Mouse (Mus musculus) embryonic facial prominence, embryonic 14.5 days (tissue): ENCODE measurements around the gene Sirt2. TPM values are rescaled to one million over a fixed set of nuclear protein-coding genes. Genes with fewer than 3 reads are reported as not detected.

ENCODE experiments used
- ATAC-seq: fragments of 200-750 bp; cut with Nextera tagmentation; 2 replicates; pipeline ENCODE4 v1.8.0; 2017; ENCODE audit warnings: low read depth, moderate number of reproducible peaks, moderate TSS enrichment
- DNase-seq: peaks from one replicate; pipeline ENCODE4 v3.0.0-alpha.2; 2015; ENCODE audit warnings: low spot score
- H3K27ac ChIP-seq: fragments of 300-500 bp; sonication (generic); replicated peaks from 2 replicates; pipeline ENCODE4 v1.5.1; 2014; ENCODE audit warnings: low read depth, mild to moderate bottlenecking, low read length, moderate library complexity
- H3K27me3 ChIP-seq: fragments of 300-500 bp; sonication (generic); replicated peaks from 2 replicates; pipeline ENCODE4 v1.6.1; 2014; ENCODE audit warnings: low read length; ENCODE audit not compliant: control insufficient read depth, insufficient read depth
- H3K36me3 ChIP-seq: fragments of 300-500 bp; sonication (generic); 2 replicates; pipeline ENCODE4 v1.6.1; 2014; ENCODE audit warnings: low read length, mixed read lengths; ENCODE audit not compliant: control insufficient read depth, insufficient read depth
- H3K4me1 ChIP-seq: fragments of 300-500 bp; sonication (generic); 2 replicates; pipeline ENCODE4 v1.6.1; 2014; ENCODE audit warnings: antibody characterized with exemption, low read length; ENCODE audit not compliant: control insufficient read depth, insufficient read depth
- H3K4me2 ChIP-seq: fragments of 300-500 bp; sonication (generic); 2 replicates; pipeline ENCODE4 v1.6.1; 2014; ENCODE audit warnings: low read depth, mild to moderate bottlenecking, low read length, moderate library complexity, mixed read lengths
- H3K4me3 ChIP-seq: fragments of 300-500 bp; sonication (generic); 2 replicates; pipeline ENCODE4 v1.5.1; 2014; ENCODE audit warnings: low read depth, mild to moderate bottlenecking, low read length
- H3K9ac ChIP-seq: fragments of 300-500 bp; sonication (generic); 2 replicates; pipeline ENCODE4 v1.6.1; 2014; ENCODE audit warnings: low read depth, mild to moderate bottlenecking, low read length, moderate library complexity, mixed read lengths
- H3K9me3 ChIP-seq: fragments of 300-500 bp; sonication (generic); 2 replicates; pipeline ENCODE4 v1.6.1; 2016; ENCODE audit warnings: low read length; ENCODE audit not compliant: control insufficient read depth
- WGBS: fragments of 180-500 bp; shearing (Covaris S2); extraction: QIAGEN DNeasy Blood & Tissue Kit; methylation state at CpG from one replicate; pipeline ENCODE4 v1.1.7; 2014; 5-methylcytosine and 5-hydroxymethylcytosine counted together
- polyA plus RNA-seq: library from polyadenylated mRNA; unstranded; fragments of >200 nt; fragmentation: Nextera tagmentation; extraction: Ambion mirVana; gene quantifications from 2 replicates; pipeline ENCODE4 v1.2.1, GENCODE M21; 2014

The Sirt2 gene
- polyA plus RNA-seq, 1 experiment from 2014 or later: 76.8 TPM

DNA sequence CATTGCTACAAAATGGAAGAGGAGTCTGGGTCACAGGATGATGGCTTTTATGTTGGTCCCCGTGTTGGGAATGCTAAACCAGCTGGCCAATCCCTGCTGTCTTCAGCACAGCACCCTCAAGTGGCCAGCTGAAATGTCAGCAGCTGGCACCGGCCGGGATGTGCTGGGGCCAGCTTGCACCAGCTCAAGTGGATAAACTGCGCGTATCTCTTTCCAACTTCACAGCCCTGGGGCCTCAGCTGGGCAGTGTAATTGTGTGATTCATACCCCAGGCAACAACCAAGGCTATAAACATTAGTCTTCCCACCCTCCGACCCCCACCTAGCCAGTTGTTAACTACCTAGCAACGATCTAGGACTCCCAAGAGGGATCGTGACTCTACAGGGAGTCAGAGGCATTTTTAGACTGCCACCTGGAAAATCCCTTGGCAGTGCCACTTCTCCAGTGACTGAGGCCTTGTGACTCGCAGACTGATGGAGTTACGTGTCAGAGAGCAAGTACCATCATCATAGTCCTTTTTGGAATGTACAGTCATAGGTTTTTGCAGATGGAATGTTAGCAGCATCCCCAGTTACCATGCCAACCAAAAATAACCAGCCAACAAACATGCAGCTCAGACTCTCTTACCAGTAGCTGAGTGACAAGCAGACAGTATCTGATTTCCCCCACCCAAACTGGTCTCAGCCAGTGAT lies 38.7 kb upstream of the Sirt2 start:
- DNase-seq (peak; percentile 22), ATAC-seq (no peak)
- no peak overlapping the region for H3K9ac ChIP-seq
- H3K4me2 ChIP-seq: no peak overlapping the region
- H3K36me3 ChIP-seq: peaks cover 20% of the 10 kb centered on the region
- no peak overlapping the region for H3K4me3 ChIP-seq
- no peak overlapping the region for H3K27ac ChIP-seq
- H3K4me1 ChIP-seq: 0 out of 2 replicates have a peak, but pooled peaks cover 5% of the 10 kb centered on the region
- H3K9me3 ChIP-seq: peaks cover 5% of the 10 kb centered on the region
- no peaks in the 10 kb centered on the region for H3K27me3 ChIP-seq
- 68% methylated on average over 10 of the region's 10 CpGs for WGBS

DNA sequence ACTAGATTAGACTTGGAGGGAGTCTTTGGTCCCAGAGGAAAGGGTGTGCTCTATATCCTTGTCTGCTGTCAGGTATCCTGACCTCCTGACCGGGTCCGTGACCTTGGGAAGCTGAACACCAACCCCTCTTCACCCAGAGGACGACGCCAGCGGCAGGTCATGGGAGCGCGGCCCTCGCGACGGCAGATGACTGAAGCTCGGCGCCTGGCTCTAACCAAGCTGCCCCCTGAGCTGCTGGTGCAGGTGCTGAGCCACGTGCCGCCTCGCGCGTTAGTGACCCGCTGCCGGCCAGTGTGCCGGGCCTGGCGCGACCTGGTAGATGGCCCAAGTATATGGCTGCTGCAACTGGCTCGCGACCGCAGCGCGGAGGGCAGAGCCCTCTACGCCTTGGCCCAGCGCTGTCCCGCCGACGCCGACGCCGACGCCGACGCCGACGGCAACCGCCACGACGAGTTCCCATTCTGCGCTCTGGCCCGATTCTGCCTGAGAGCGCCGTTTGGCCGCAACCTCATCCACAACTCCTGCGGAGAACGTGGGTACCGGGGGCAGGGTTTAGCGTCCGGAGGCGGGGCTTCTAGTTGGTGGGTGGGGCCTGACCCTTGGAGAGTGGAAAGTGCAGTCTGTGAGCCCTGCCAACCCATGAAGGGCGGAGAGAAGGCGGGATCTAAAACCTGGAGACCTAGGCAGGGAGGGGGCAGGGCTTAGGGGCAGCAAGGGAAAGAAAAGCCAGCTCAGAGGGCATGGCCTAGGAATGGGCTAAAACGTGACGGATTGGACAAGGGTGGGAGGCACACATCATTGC lies 34.0 kb upstream of the Sirt2 start:
- Histone ChIP-seq H3K27ac (no peak overlapping the region), H3K9ac (peak overlapping the region; percentile 59), H3K4me3 (peak overlapping the region; percentile 45), H3K4me2 (peak overlapping the region; percentile 74), H3K9me3 (peaks cover 5% of the 10 kb centered on the region), H3K27me3 (no peaks in the 10 kb centered on the region), H3K36me3 (peaks cover 35% of the 10 kb centered on the region), H3K4me1 (0 out of 2 replicates have a peak, but pooled peaks cover 5% of the 10 kb centered on the region)
- 3% methylated on average over 45 of the region's 58 CpGs for WGBS
- peak; percentile 88 for ATAC-seq
- peak; percentile 88 for DNase-seq

- ATAC-seq: no peak
- H3K36me3 ChIP-seq: peaks cover 42% of the 10 kb centered on the region
- H3K4me3 ChIP-seq: peak overlapping the region; percentile 45
- H3K9ac ChIP-seq: no peak overlapping the region; the same call in 1 of the 2 replicates
- no peaks in the 10 kb centered on the region for H3K27me3 ChIP-seq
- peak overlapping the region; percentile 74 for H3K4me2 ChIP-seq
- H3K4me1 ChIP-seq: 0 out of 2 replicates have a peak, but pooled peaks cover 5% of the 10 kb centered on the region
- no peak overlapping the region for H3K27ac ChIP-seq
- H3K9me3 ChIP-seq: peaks cover 5% of the 10 kb centered on the region
- WGBS: 23% methylated on average over 11 of the region's 11 CpGs
- DNase-seq: no peak
Measured at GRCm38 (mm10) chr7:28733211-28733610, 33.3 kb upstream of the Sirt2 start.

DNA sequence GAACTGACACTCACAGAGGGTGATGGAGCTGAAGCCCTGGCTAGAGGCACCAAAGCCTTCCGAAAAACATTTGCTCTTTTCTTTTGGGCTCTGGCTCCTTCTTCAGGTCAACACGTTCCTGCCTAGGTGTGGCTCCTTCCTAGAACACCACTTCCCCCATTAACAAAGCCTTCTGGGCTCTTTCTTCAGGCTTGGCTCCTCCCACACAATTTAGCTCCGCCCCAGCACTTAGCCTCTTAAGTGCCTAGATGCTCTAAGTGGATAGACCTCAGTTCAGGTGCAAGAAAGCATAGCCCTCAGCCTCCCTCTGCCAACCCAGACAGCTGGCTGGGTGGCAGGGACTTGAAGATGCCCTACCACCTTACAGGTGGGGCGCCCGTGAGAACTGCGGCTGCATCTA lies 30.8 kb upstream of the Sirt2 start:
- Histone ChIP-seq H3K4me1 (0 out of 2 replicates have a peak, but pooled peaks cover 5% of the 10 kb centered on the region), H3K9ac (no peak overlapping the region), H3K36me3 (peaks cover 42% of the 10 kb centered on the region), H3K27me3 (no peaks in the 10 kb centered on the region), H3K27ac (no peak overlapping the region), H3K4me2 (no peak overlapping the region), H3K9me3 (peaks cover 5% of the 10 kb centered on the region), H3K4me3 (no peak overlapping the region)
- DNase-seq (no peak), ATAC-seq (no peak)
- WGBS: 81% methylated on average over 6 of the region's 6 CpGs

DNA sequence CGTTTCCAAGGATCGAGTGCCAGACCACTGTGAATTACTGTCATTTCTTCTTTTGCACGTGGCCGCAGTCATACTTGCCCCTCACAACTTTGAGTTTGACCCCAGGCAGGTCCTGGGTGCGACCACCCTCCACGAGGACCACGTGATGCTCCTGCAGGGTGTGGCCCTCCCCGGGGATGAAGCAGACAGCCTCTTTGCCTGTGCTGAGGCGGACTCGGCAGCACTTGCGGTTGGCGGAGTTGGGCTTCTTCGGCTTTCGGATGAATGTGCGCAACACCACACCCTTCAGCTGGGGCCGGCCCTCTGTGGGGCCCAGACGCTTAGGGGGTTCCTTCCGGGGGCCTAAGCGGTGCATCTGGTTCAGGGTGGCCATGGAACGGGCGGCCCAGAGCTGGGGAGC lies 26.7 kb upstream of the Sirt2 start:
- DNase-seq: no peak
- 95% methylated on average over 21 of the region's 21 CpGs for WGBS
- H3K36me3 ChIP-seq: peaks cover 31% of the 10 kb centered on the region

GRCm38 (mm10) chr7:28740949-28741348 lies 25.6 kb upstream of the Sirt2 start:
- Histone ChIP-seq H3K9me3 (no peaks in the 10 kb centered on the region), H3K27ac (peak overlapping the region; percentile 73), H3K36me3 (peaks cover 38% of the 10 kb centered on the region), H3K4me2 (peak overlapping the region; percentile 90), H3K4me3 (peak overlapping the region; percentile 59), H3K9ac (peak overlapping the region; percentile 81), H3K27me3 (no peaks in the 10 kb centered on the region), H3K4me1 (0 out of 2 replicates have a peak, but pooled peaks cover 4% of the 10 kb centered on the region)
- ATAC-seq (no peak), DNase-seq (no peak)
- WGBS: 33% methylated on average over 9 of the region's 9 CpGs

More for the DNA sequence above, 26.7 kb upstream of the Sirt2 start:
- Histone ChIP-seq H3K4me3 (no peak overlapping the region), H3K9ac (no peak overlapping the region), H3K4me1 (0 out of 2 replicates have a peak, but pooled peaks cover 4% of the 10 kb centered on the region), H3K9me3 (no peaks in the 10 kb centered on the region), H3K27ac (no peak overlapping the region), H3K4me2 (no peak overlapping the region), H3K27me3 (no peaks in the 10 kb centered on the region)
- no peak for ATAC-seq

DNA sequence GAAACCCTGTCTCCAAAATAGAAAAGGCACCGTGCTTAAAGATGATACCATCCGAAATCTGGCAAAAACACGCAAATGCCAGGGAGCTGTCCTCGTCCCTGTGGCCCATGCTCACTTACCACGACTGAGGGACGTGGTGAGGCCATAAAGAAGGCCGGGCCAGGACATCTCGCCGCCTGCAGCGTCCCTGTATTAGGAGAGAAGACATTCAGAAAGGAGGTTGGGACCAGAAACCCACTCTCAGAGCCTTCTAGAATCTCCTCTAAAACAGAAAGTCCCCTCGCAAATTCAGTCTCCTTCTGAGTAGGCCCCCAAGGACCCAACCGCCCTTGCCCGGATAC lies 25.2 kb upstream of the Sirt2 start:
- Histone ChIP-seq H3K27me3 (no peaks in the 10 kb centered on the region), H3K36me3 (peaks cover 37% of the 10 kb centered on the region), H3K27ac (peak overlapping the region; percentile 73), H3K4me2 (peak overlapping the region; percentile 90), H3K4me3 (peak overlapping the region; percentile 59), H3K4me1 (0 out of 2 replicates have a peak, but pooled peaks cover 4% of the 10 kb centered on the region), H3K9ac (peak overlapping the region; percentile 81), H3K9me3 (no peaks in the 10 kb centered on the region)
- DNase-seq (no peak), ATAC-seq (peak; percentile 7; the same call in 1 of the 2 replicates)
- 1% methylated on average over 13 of the region's 13 CpGs for WGBS

- Histone ChIP-seq H3K27me3 (no peaks in the 10 kb centered on the region), H3K4me3 (peak within 1 kb of the TSS; percentile 59), H3K36me3 (peaks cover 33% of the 10 kb centered on the region), H3K27ac (peak within 1 kb of the TSS; percentile 78), H3K4me1 (0 out of 2 replicates have a peak, but pooled peaks cover 4% of the 10 kb centered on the region), H3K4me2 (peak within 1 kb of the TSS; percentile 90), H3K9me3 (no peaks in the 10 kb centered on the region), H3K9ac (peak within 1 kb of the TSS; percentile 81)
- WGBS: 0% methylated on average over 39 of the region's 39 CpGs
- peak; percentile 99 for ATAC-seq
- peak; percentile 99 for DNase-seq
Measured at GRCm38 (mm10) chr7:28741709-28742438, 24.7 kb upstream of the Sirt2 start, which contains the start of the genes Mrps12 and Sars2. Gene Mrps12, minus strand, starts transcription at chr7:28741820. Gene Sars2, plus strand, starts transcription at chr7:28741992.
